Mouse (Mus musculus) kidney, adult 11 months (tissue): Measurements from ENCODE around the gene Cyp2b10.
"Not testable (repeated sequence)": the region's sequence is repeated elsewhere in the genome, so short reads cannot be mapped to it uniquely, and the experiment has no call there.

Experiments used
- DNase-seq: peaks from one replicate; pipeline ENCODE4 v3.0.0; 2022

Gene Cyp2b10

GRCm38 (mm10) chr7:25897411-25897810, at the start of gene Cyp2b10:
TSS of gene Cyp2b10 (plus strand) at chr7:25897620.
- DNase-seq: no peak

GRCm38 (mm10) chr7:25847722-25848443, 49.5 kb upstream of the Cyp2b10 start:
- DNase-seq: peak; percentile 85

- no peak for DNase-seq
These were observed 49.0 kb upstream of the Cyp2b10 start for GRCm38 (mm10) chr7:25848444-25848812.

- DNase-seq: peak; percentile 60
These were observed 42.3 kb upstream of the Cyp2b10 start for GRCm38 (mm10) chr7:25855082-25855481.

- DNase-seq: no peak
These were observed 37.2 kb upstream of the Cyp2b10 start for GRCm38 (mm10) chr7:25859962-25860870.

- peak; percentile 17 for DNase-seq
These were observed 35.1 kb upstream of the Cyp2b10 start for GRCm38 (mm10) chr7:25862365-25862764.

- no peak for DNase-seq
These were observed 33.7 kb upstream of the Cyp2b10 start for GRCm38 (mm10) chr7:25863756-25864155.

- no peak for DNase-seq
These were observed 32.6 kb upstream of the Cyp2b10 start for GRCm38 (mm10) chr7:25864861-25865260.

- no peak for DNase-seq
These were observed 27.6 kb upstream of the Cyp2b10 start for GRCm38 (mm10) chr7:25869789-25870188.

- no peak for DNase-seq
These were observed 24.8 kb upstream of the Cyp2b10 start for GRCm38 (mm10) chr7:25872624-25873023.

- no peak for DNase-seq
These were observed 18.7 kb upstream of the Cyp2b10 start for GRCm38 (mm10) chr7:25878735-25879134.

- DNase-seq: not testable (repeated sequence)
These were observed 16.7 kb upstream of the Cyp2b10 start for GRCm38 (mm10) chr7:25880721-25881120.

GRCm38 (mm10) chr7:25884272-25884671, 13.1 kb upstream of the Cyp2b10 start:
- DNase-seq: no peak

- DNase-seq: no peak
These were observed 9.7 kb upstream of the Cyp2b10 start for GRCm38 (mm10) chr7:25887758-25888157.

- no peak for DNase-seq
These were observed 4.3 kb upstream of the Cyp2b10 start for GRCm38 (mm10) chr7:25893159-25893558.

- DNase-seq: peak; percentile 14
These were observed 2.3 kb upstream of the Cyp2b10 start for GRCm38 (mm10) chr7:25895162-25895561.

- no peak for DNase-seq
These were observed 644 bp downstream of the Cyp2b10 start for GRCm38 (mm10) chr7:25898064-25898463.

GRCm38 (mm10) chr7:25902061-25902690, 4.8 kb downstream of the Cyp2b10 start:
- DNase-seq: no peak

- no peak for DNase-seq
These were observed 5.7 kb downstream of the Cyp2b10 start for GRCm38 (mm10) chr7:25903156-25903555.

- DNase-seq: no peak
These were observed 6.6 kb downstream of the Cyp2b10 start for GRCm38 (mm10) chr7:25904066-25904465.

GRCm38 (mm10) chr7:25904489-25904888, 7.1 kb downstream of the Cyp2b10 start:
- no peak for DNase-seq

GRCm38 (mm10) chr7:25907380-25907779, 10.0 kb downstream of the Cyp2b10 start:
- no peak for DNase-seq

- no peak for DNase-seq
These were observed 12.6 kb downstream of the Cyp2b10 start for GRCm38 (mm10) chr7:25910046-25910445.

- no peak for DNase-seq
These were observed 18.7 kb downstream of the Cyp2b10 start for GRCm38 (mm10) chr7:25916116-25916515.
